Mouse (Mus musculus): ENCODE measurements around the gene Apoc2. TPM values are rescaled to one million over a fixed set of nuclear protein-coding genes. Genes with fewer than 3 reads are reported as not detected.
A peak's percentile ranks its signal among the peaks of the same experiment; 100 is the strongest.

Gene Apoc2
- total and polyA plus RNA-seq, 3 experiments, result not detected

GRCm38 (mm10) chr7:19716822-19717221 is 39.1 kb upstream of the Apoc2 start:
- Histone ChIP-seq H3K27me3 (ENCODE audit: control insufficient read depth in 1 of 2, insufficient read depth in 2 of 2, low read length in 2 of 2) (no peaks in the 10 kb centered on the region), H3K36me3 (ENCODE audit: control insufficient read depth in 1 of 2, insufficient read depth in 2 of 2, low read length in 2 of 2) (peaks cover 3 to 14% of the 10 kb centered on the region in 2 experiments; a peak in 3 of 4 replicates), H3K79me2 (ENCODE audit: control insufficient read depth, insufficient read depth, low read length, poor library complexity) (peaks cover 20% of the 10 kb centered on the region), H3K9ac (ENCODE audit: control insufficient read depth, low read depth, low read length, poor library complexity, severe bottlenecking) (peak overlapping the region; percentile 83), H3K27ac (ENCODE audit: control insufficient read depth, low read depth, low read length) (peak overlapping the region; percentile 99), H3K4me3 (ENCODE audit: control insufficient read depth in 1 of 2, insufficient read depth in 1 of 2, low read depth in 2 of 2, low read length in 2 of 2) (peak overlapping the region; percentile 38 to 63), H3K9me3 (replicated peaks; ENCODE audit: insufficient read depth, low read length) (no peaks in the 10 kb centered on the region), H3K4me1 (ENCODE audit: control insufficient read depth in 1 of 2, insufficient read depth in 2 of 2, low read length in 2 of 2) (peaks cover 0 to 21% of the 10 kb centered on the region in 2 experiments; a peak in 2 of 4 replicates)
- TF ChIP-seq MAFK (IDR thresholded peaks at IDR 0.05; ENCODE audit: borderline replicate concordance, low read depth, low read length) (no peak), TAL1 (IDR thresholded peaks at IDR 0.05; ENCODE audit: low read length) (no peak), HCFC1 (IDR thresholded peaks at IDR 0.05; ENCODE audit: low read depth, low read length) (no peak), TBP (IDR thresholded peaks at IDR 0.05; ENCODE audit: low read depth, low read length) (no peak), ZKSCAN1 (IDR thresholded peaks at IDR 0.05; ENCODE audit: low read depth, low read length) (no peak), EP300 (IDR thresholded peaks at IDR 0.05; ENCODE audit: low read depth in 1 of 2, low read length in 2 of 2) (no peak)
- DNase-seq (ENCODE audit: low read depth, low spot score), result no peak

DNA sequence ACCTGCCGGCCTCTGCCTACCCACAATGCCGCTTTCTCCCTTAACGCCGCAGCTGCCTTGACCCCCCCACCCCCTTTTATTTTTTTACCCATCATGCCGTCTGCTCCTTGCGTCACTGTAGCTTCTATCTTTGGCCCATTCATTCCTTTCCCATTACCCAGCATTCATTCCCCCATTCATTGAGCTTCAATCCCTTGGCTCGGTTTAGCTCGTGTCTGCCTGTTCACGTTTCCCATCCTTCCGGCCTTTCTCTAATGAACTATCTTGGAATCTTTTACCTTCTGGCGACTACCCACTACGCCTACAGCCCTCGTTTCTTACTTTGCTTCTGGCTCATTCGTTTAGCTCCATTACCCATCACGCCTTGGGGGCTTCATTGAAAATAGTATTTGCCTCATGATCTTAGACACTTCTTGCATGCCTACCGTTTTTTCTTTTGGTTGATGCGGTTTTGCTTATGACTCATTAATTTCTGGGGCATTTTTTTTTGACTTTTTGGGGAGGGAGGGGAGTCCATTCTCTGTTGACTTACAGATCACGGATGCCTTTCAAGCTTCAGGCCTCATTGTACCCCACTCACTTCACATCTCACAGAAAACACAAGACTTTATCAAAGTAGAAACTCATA is 38.4 kb upstream of the Apoc2 start:
- no peaks in the 10 kb centered on the region for H3K27me3 ChIP-seq (ENCODE audit: control insufficient read depth in 1 of 2, insufficient read depth in 2 of 2, low read length in 2 of 2)
- DNase-seq (ENCODE audit: low read depth, low spot score), result no peak
- TF ChIP-seq GABPA (IDR thresholded peaks at IDR 0.05; ENCODE audit: low read depth, low read length), result no peak
- TF ChIP-seq CHD2 (IDR thresholded peaks at IDR 0.05; ENCODE audit: low read length), result no peak
- TF ChIP-seq ELF1 (IDR thresholded peaks at IDR 0.05; ENCODE audit: low read depth, low read length), result no peak
- peak; percentile 90 for TF ChIP-seq POLR2AphosphoS2 (IDR thresholded peaks at IDR 0.05; ENCODE audit: low read length)
- TF ChIP-seq POLR2A (IDR thresholded peaks at IDR 0.05; ENCODE audit: control insufficient read depth in 1 of 2, insufficient read depth in 1 of 2, low read depth in 1 of 2, low read length in 2 of 2, poor library complexity in 1 of 2), result peak; percentile 47 to 96; a peak in 2 of 4 replicates
- TF ChIP-seq UBTF (IDR thresholded peaks at IDR 0.05; ENCODE audit: borderline replicate concordance, insufficient read depth, low read depth, low read length), result no peak
- no peak for TF ChIP-seq MYC (IDR thresholded peaks at IDR 0.05; ENCODE audit: low read depth, low read length)
- TF ChIP-seq ZNF384 (IDR thresholded peaks at IDR 0.05; ENCODE audit: low read depth, low read length), result peak; percentile 71; the same call in 1 of the 2 replicates
- peak; percentile 84 for TF ChIP-seq TBP (IDR thresholded peaks at IDR 0.05; ENCODE audit: low read depth, low read length)
- peak; percentile 48; the same call in 1 of the 2 replicates for TF ChIP-seq TCF12 (IDR thresholded peaks at IDR 0.05; ENCODE audit: low read depth, low read length)
- peak; percentile 83 for TF ChIP-seq HCFC1 (IDR thresholded peaks at IDR 0.05; ENCODE audit: low read depth, low read length)
- TF ChIP-seq ZMIZ1 (IDR thresholded peaks at IDR 0.05; ENCODE audit: low read depth, low read length), result 0 out of 2 replicates have a peak, but pooled peaks have one; percentile 55
- peak; percentile 38; the same call in 1 of the 2 replicates for TF ChIP-seq MXI1 (IDR thresholded peaks at IDR 0.05; ENCODE audit: low read depth, low read length)
- peak; percentile 76; the same call in 1 of the 2 replicates for TF ChIP-seq CHD1 (IDR thresholded peaks at IDR 0.05; ENCODE audit: low read depth, low read length)
- peak; percentile 72 for TF ChIP-seq ETS1 (IDR thresholded peaks at IDR 0.05; ENCODE audit: low read depth, low read length)
- TF ChIP-seq EP300 (IDR thresholded peaks at IDR 0.05; ENCODE audit: low read depth in 1 of 2, low read length in 2 of 2), result 0 out of 4 replicates have a peak, but pooled peaks of 1 of the 2 experiments have one; percentile 13
- no peak for TF ChIP-seq POLR2AphosphoS5 (IDR thresholded peaks at IDR 0.05; ENCODE audit: borderline replicate concordance, low read depth, low read length)
- TF ChIP-seq SIN3A (IDR thresholded peaks at IDR 0.05; ENCODE audit: low read length), result peak; percentile 12; the same call in 1 of the 2 replicates
- TF ChIP-seq RAD21 (IDR thresholded peaks at IDR 0.05; ENCODE audit: low read depth, low read length), result no peak
- peak; percentile 85 for TF ChIP-seq NELFE (IDR thresholded peaks at IDR 0.05; ENCODE audit: low read depth, low read length)
- peaks cover 20% of the 10 kb centered on the region for H3K79me2 ChIP-seq (ENCODE audit: control insufficient read depth, insufficient read depth, low read length, poor library complexity)
- H3K9ac ChIP-seq (ENCODE audit: control insufficient read depth, low read depth, low read length, poor library complexity, severe bottlenecking), result peak overlapping the region; percentile 83
- no peaks in the 10 kb centered on the region for H3K9me3 ChIP-seq (replicated peaks; ENCODE audit: insufficient read depth, low read length)
- peak overlapping the region; percentile 99 for H3K27ac ChIP-seq (ENCODE audit: control insufficient read depth, low read depth, low read length)
- peak overlapping the region; percentile 38 to 63 for H3K4me3 ChIP-seq (ENCODE audit: control insufficient read depth in 1 of 2, insufficient read depth in 1 of 2, low read depth in 2 of 2, low read length in 2 of 2)
- H3K4me1 ChIP-seq (ENCODE audit: control insufficient read depth in 1 of 2, insufficient read depth in 2 of 2, low read length in 2 of 2), result peaks cover 0 to 19% of the 10 kb centered on the region in 2 experiments; a peak in 2 of 4 replicates
- peaks cover 3 to 14% of the 10 kb centered on the region in 2 experiments; a peak in 3 of 4 replicates for H3K36me3 ChIP-seq (ENCODE audit: control insufficient read depth in 1 of 2, insufficient read depth in 2 of 2, low read length in 2 of 2)
